Mouse (Mus musculus): ENCODE data around the gene Gja6. TPM values are rescaled to one million over a fixed set of nuclear protein-coding genes. Genes with fewer than 3 reads are reported as not detected.

Gene Gja6
- polyA plus RNA-seq (2015; fragmentation: Nextera tagmentation; extraction: Ambion mirVana): not detected in 2 replicates

- Histone ChIP-seq H3K4me2 (no peak within 1 kb of the TSS), H3K36me3 (no peaks in the 10 kb centered on the region), H3K9me3 (no peaks in the 10 kb centered on the region), H3K27me3 (0 out of 2 replicates have a peak, but pooled peaks cover 3% of the 10 kb centered on the region), H3K4me1 (replicated peaks) (no peaks in the 10 kb centered on the region), H3K4me3 (no peak within 1 kb of the TSS), H3K9ac (no peak within 1 kb of the TSS), H3K27ac (replicated peaks) (no peak within 1 kb of the TSS)
- ATAC-seq (ENCODE audit: low FRiP score, low read depth): no peak
- WGBS: 74% methylated on average over 4 of the region's 4 CpGs
Measured at GRCm38 (mm10) chrX:160906952-160907351, at the start of gene Gja6. Gene Gja6, minus strand, starts transcription at chrX:160907052.

DNA sequence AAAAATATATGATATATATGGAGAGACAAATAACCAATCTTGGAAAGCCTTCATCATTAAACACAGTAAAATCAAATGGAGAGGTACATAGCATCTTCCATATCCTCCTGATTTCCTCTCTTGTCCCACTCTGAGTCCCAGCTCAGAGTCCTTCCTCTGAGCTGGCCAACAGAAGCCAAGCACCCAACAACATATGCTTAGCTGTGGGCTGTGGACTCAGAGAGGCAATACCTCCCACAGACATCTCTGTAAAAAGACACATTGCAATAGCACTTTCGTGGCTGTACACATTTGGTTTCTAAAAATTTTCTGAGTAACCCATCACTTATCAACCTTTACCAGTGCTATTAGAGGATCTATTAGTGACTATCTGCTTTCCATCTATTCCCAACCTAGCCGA lies 42.7 kb upstream of the Gja6 start:
- 80% methylated on average over 2 of the region's 2 CpGs for WGBS
- 0 out of 2 replicates have a peak, but pooled peaks cover 4% of the 10 kb centered on the region for H3K27me3 ChIP-seq
- no peak overlapping the region for H3K4me3 ChIP-seq
- no peak overlapping the region for H3K4me2 ChIP-seq
- no peak overlapping the region for H3K9ac ChIP-seq
- no peak for ATAC-seq (ENCODE audit: low FRiP score, low read depth)
- H3K9me3 ChIP-seq: no peaks in the 10 kb centered on the region
- no peak overlapping the region for H3K27ac ChIP-seq (replicated peaks)
- H3K36me3 ChIP-seq: no peaks in the 10 kb centered on the region
- H3K4me1 ChIP-seq (replicated peaks): no peaks in the 10 kb centered on the region

GRCm38 (mm10) chrX:160944722-160945121 lies 37.9 kb upstream of the Gja6 start:
- 0 out of 2 replicates have a peak, but pooled peaks cover 4% of the 10 kb centered on the region for H3K27me3 ChIP-seq
- 87% methylated on average over 4 of the region's 4 CpGs for WGBS
- no peak overlapping the region for H3K27ac ChIP-seq (replicated peaks)
- H3K4me1 ChIP-seq (replicated peaks): no peaks in the 10 kb centered on the region
- no peak overlapping the region for H3K9ac ChIP-seq
- ATAC-seq (ENCODE audit: low FRiP score, low read depth): no peak
- H3K4me2 ChIP-seq: no peak overlapping the region
- H3K36me3 ChIP-seq: no peaks in the 10 kb centered on the region
- H3K9me3 ChIP-seq: no peaks in the 10 kb centered on the region
- H3K4me3 ChIP-seq: no peak overlapping the region

- no peak overlapping the region for H3K4me2 ChIP-seq
- H3K4me1 ChIP-seq (replicated peaks): no peaks in the 10 kb centered on the region
- ATAC-seq (ENCODE audit: low FRiP score, low read depth): no peak
- H3K9me3 ChIP-seq: no peaks in the 10 kb centered on the region
- H3K27ac ChIP-seq (replicated peaks): no peak overlapping the region
- H3K36me3 ChIP-seq: no peaks in the 10 kb centered on the region
- H3K4me3 ChIP-seq: no peak overlapping the region
- H3K27me3 ChIP-seq: no peaks in the 10 kb centered on the region
- 39% methylated on average over 1 of the region's 1 CpGs for WGBS
- no peak overlapping the region for H3K9ac ChIP-seq
Measured at GRCm38 (mm10) chrX:160935541-160935940, 28.7 kb upstream of the Gja6 start.

GRCm38 (mm10) chrX:160930656-160931055 lies 23.8 kb upstream of the Gja6 start:
- H3K4me3 ChIP-seq: no peak overlapping the region
- H3K4me2 ChIP-seq: no peak overlapping the region
- no peak overlapping the region for H3K9ac ChIP-seq
- ATAC-seq (ENCODE audit: low FRiP score, low read depth): no peak
- H3K9me3 ChIP-seq: no peaks in the 10 kb centered on the region
- H3K4me1 ChIP-seq (replicated peaks): no peaks in the 10 kb centered on the region
- H3K27ac ChIP-seq (replicated peaks): no peak overlapping the region
- H3K36me3 ChIP-seq: no peaks in the 10 kb centered on the region
- no peaks in the 10 kb centered on the region for H3K27me3 ChIP-seq

- H3K4me1 ChIP-seq (replicated peaks): no peaks in the 10 kb centered on the region
- H3K27me3 ChIP-seq: no peaks in the 10 kb centered on the region
- no peak overlapping the region for H3K27ac ChIP-seq (replicated peaks)
- no peaks in the 10 kb centered on the region for H3K36me3 ChIP-seq
- no peak for ATAC-seq (ENCODE audit: low FRiP score, low read depth)
- H3K4me3 ChIP-seq: no peak overlapping the region
- H3K4me2 ChIP-seq: no peak overlapping the region
- H3K9ac ChIP-seq: no peak overlapping the region
- no peaks in the 10 kb centered on the region for H3K9me3 ChIP-seq
- WGBS: 78% methylated on average over 1 of the region's 1 CpGs
Measured at GRCm38 (mm10) chrX:160928870-160929269, 22.0 kb upstream of the Gja6 start.

DNA sequence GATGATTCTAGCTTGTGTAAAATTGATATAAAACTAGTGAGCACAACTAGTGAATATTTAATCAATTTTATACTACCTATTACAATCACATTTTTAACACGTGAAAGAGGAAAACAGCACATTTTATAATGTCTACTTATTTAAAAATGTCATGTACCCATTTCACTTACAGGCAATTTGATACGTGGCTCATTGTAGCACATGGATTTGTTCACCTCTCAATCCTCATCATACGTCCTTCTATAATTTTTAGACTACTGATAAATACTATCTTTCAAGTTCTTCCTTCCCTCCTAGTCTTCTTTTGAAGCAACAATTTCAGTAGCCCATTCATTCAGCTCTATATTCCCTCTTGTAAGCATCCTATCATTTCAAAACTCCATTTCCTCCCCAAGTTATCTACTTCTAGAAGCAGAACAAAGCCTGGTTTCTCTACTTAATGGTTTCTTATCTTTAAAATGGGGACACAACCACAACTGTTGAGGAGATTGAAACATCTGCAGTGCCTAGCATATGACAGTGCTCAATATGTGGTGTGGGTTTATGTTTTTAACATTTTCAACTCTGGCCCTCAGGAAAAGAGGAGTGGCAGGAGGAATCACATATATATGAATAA lies 12.3 kb upstream of the Gja6 start:
- Histone ChIP-seq H3K4me3 (no peak overlapping the region), H3K9ac (no peak overlapping the region), H3K27ac (replicated peaks) (no peak overlapping the region), H3K9me3 (no peaks in the 10 kb centered on the region), H3K27me3 (no peaks in the 10 kb centered on the region), H3K4me2 (no peak overlapping the region), H3K4me1 (replicated peaks) (no peaks in the 10 kb centered on the region), H3K36me3 (no peaks in the 10 kb centered on the region)
- no peak for ATAC-seq (ENCODE audit: low FRiP score, low read depth)
- 91% methylated on average over 3 of the region's 3 CpGs for WGBS

- no peaks in the 10 kb centered on the region for H3K4me1 ChIP-seq (replicated peaks)
- WGBS: 86% methylated on average over 4 of the region's 4 CpGs
- ATAC-seq (ENCODE audit: low FRiP score, low read depth): no peak
- H3K36me3 ChIP-seq: no peaks in the 10 kb centered on the region
- H3K27ac ChIP-seq (replicated peaks): no peak overlapping the region
- no peak overlapping the region for H3K9ac ChIP-seq
- no peak overlapping the region for H3K4me2 ChIP-seq
- H3K9me3 ChIP-seq: no peaks in the 10 kb centered on the region
- H3K27me3 ChIP-seq: 0 out of 2 replicates have a peak, but pooled peaks cover 3% of the 10 kb centered on the region
- no peak overlapping the region for H3K4me3 ChIP-seq
Measured at GRCm38 (mm10) chrX:160906477-160906876, 375 bp downstream of the Gja6 start.

DNA sequence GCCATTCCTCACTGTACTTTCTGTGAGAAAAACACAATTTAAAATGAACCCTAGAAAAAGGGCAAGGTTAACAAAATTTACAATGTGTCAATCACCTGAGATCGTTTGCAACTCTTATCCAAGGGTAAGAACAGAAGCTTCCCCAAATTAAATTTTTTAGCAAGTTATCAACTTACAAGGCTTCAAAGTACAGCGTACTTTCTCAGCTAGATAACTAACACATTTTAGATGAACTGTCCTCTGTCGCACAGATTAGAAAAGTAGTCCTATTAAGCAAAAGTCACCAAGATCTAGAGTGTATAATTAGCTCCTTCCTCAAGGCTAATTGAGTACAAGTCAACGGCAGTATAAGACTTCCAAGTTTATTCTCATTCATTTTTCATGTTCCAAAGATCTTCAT lies 939 bp downstream of the Gja6 start:
- H3K9me3 ChIP-seq: no peaks in the 10 kb centered on the region
- H3K27me3 ChIP-seq: 0 out of 2 replicates have a peak, but pooled peaks cover 3% of the 10 kb centered on the region
- H3K4me1 ChIP-seq (replicated peaks): no peaks in the 10 kb centered on the region
- no peak overlapping the region for H3K4me2 ChIP-seq
- no peak overlapping the region for H3K9ac ChIP-seq
- no peak for ATAC-seq (ENCODE audit: low FRiP score, low read depth)
- H3K36me3 ChIP-seq: no peaks in the 10 kb centered on the region
- 79% methylated on average over 4 of the region's 4 CpGs for WGBS
- H3K27ac ChIP-seq (replicated peaks): no peak overlapping the region
- H3K4me3 ChIP-seq: no peak overlapping the region

DNA sequence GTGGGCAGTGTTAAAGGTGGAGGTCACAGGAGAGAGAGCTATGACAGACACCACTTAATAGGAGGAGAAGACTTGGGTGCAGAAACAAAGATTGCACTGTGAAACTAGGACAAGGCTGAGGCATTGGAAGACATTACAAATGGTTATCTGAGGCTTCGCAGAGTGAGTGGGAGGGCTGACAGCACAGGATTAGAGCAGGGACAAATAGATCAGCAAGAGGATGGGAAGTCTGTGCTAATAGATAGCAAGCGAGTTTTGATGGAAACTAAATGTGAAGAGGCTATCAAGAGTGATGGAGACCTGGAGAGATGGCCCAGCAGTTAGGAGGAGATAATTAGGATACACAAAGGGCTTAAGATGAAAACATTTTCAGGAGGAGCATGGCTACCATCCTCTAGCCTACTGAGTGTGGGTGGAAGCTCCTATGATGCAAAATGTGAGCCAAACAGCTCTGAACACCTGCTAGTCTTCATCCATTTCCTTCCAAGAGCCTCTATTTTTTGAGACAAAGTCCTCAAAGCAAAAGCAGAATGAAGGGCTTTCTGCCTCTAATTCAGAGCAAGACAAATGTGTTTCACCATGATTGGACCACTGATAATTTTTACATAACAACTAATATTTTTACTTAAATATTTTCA lies 1.7 kb downstream of the Gja6 start:
- Histone ChIP-seq H3K36me3 (no peaks in the 10 kb centered on the region), H3K4me1 (replicated peaks) (no peaks in the 10 kb centered on the region), H3K27ac (replicated peaks) (no peak overlapping the region), H3K4me3 (no peak overlapping the region), H3K9me3 (no peaks in the 10 kb centered on the region), H3K4me2 (no peak overlapping the region), H3K27me3 (0 out of 2 replicates have a peak, but pooled peaks cover 3% of the 10 kb centered on the region), H3K9ac (no peak overlapping the region)
- ATAC-seq (ENCODE audit: low FRiP score, low read depth): no peak
- WGBS: 61% methylated on average over 2 of the region's 2 CpGs

- no peaks in the 10 kb centered on the region for H3K36me3 ChIP-seq
- ATAC-seq (ENCODE audit: low FRiP score, low read depth): no peak
- peaks cover 8% of the 10 kb centered on the region; the same call in 1 of the 2 replicates for H3K27me3 ChIP-seq
- no peaks in the 10 kb centered on the region for H3K4me1 ChIP-seq (replicated peaks)
- H3K4me3 ChIP-seq: no peak overlapping the region
- no peaks in the 10 kb centered on the region for H3K9me3 ChIP-seq
- no peak overlapping the region for H3K27ac ChIP-seq (replicated peaks)
- no peak overlapping the region for H3K4me2 ChIP-seq
- H3K9ac ChIP-seq: no peak overlapping the region
- 96% methylated on average over 2 of the region's 2 CpGs for WGBS
Measured at GRCm38 (mm10) chrX:160901118-160901517, 5.7 kb downstream of the Gja6 start.

DNA sequence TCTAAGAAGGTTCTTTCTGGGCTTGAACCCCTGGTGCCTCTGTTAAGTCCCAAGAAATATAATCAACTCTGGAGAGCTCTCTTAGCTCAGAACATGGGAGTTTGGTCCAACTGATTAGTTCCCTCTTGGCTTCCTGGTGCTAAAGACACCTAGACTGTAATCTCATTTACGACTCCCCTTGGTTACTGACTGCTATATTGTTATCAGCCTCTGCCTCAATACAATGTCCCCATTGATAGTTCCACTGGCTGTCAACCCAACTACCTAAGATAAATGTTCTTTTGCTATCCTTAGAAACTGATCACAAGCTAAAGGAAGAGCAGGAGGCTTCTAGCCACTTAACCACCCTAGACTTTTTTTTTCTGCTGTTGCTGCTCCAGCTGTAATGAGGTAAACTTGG lies 14.8 kb downstream of the Gja6 start:
- H3K9me3 ChIP-seq: no peaks in the 10 kb centered on the region
- no peaks in the 10 kb centered on the region for H3K36me3 ChIP-seq
- no peak overlapping the region for H3K9ac ChIP-seq
- no peak overlapping the region for H3K27ac ChIP-seq (replicated peaks)
- H3K4me1 ChIP-seq (replicated peaks): no peaks in the 10 kb centered on the region
- peaks cover 3% of the 10 kb centered on the region; the same call in 1 of the 2 replicates for H3K27me3 ChIP-seq
- H3K4me3 ChIP-seq: no peak overlapping the region
- no peak for ATAC-seq (ENCODE audit: low FRiP score, low read depth)
- 50% methylated on average over 1 of the region's 1 CpGs for WGBS
- no peak overlapping the region for H3K4me2 ChIP-seq

Measured in hindbrain, embryonic 15.5 days (tissue).